Mouse (Mus musculus): ENCODE results near the gene Aldh5a1.

The Aldh5a1 gene

DNA sequence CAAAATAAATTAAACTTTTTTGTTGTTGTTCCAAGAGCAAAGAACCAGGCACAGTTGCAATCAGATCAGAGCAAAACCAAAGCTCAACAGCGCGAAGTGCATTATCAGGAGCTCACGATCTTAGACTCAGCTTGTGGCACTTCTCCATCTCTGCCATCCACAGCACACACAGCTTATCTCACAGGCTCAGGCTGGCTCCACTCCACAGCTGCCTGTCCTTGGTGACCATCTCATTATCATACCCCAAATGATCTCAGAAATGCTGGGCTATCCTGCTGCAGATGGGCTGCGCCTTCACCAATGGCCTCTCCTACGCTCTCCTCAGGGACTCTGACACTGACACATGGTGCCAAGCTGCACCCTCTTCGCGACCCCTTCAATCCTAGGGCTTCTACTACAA is 4.3 kb downstream of the Aldh5a1 start:
- DNase-seq (ENCODE audit: low spot score) = no peak

DNA sequence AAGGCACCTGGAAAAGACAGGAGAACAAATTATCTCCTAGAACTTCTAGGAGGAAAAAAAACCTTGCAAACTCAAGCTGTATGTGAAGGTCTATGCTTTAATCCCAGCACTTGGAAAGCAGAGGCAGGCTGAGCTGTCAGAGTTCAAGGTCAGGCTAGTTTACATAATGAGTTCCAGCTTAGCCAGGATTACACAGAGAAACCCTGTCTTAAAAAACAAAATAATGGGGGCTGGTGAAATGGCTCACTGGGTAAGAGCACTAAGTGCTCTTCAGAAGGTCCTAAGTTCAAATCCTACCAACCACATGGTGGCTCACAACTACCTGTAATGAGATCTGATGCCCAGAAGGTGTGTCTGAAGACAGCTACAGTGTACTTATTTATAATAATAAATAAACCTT is 6.9 kb downstream of the Aldh5a1 start:
- DNase-seq (ENCODE audit: low spot score) = no peak

DNA sequence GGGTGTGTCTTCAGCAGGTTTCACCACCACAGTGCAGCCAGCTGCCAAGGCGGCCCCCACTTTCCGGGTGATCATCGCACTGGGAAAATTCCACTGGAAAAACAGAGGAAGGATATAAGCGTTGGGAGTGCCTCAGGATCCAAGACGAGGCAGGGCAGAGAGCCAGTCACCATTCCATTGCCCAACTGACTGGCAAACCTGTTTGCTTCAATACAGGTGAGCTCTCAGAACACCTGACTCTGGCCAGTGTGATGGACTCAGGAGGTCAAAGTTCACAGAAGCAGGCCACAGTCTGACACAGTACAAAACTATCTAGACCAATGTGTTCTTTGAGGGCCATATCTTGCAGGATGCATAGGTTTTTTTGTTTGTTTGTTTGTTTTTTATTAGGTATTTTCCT is 13.5 kb downstream of the Aldh5a1 start:
- DNase-seq (ENCODE audit: low spot score) = no peak

DNA sequence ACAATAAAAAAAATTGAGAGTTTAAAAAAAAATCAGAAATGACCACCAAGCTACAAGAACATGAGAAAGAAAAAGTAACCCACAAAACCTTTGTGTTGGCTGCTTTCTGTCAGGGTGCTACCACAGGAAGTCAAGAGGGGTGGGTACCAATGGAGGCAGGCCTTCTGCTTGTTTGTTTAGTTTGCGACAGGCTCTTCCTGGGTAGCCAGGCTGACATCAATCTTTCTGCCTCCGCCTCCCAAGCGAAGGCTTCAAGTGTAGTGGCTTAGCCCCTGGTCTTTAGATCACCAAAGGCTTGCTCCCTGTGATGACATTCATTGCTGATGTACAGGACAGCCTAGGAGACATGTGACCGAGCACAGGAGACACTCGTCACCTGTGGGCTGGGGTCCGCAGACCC is 16.2 kb downstream of the Aldh5a1 start:
- DNase-seq (ENCODE audit: low spot score) = no peak

DNA sequence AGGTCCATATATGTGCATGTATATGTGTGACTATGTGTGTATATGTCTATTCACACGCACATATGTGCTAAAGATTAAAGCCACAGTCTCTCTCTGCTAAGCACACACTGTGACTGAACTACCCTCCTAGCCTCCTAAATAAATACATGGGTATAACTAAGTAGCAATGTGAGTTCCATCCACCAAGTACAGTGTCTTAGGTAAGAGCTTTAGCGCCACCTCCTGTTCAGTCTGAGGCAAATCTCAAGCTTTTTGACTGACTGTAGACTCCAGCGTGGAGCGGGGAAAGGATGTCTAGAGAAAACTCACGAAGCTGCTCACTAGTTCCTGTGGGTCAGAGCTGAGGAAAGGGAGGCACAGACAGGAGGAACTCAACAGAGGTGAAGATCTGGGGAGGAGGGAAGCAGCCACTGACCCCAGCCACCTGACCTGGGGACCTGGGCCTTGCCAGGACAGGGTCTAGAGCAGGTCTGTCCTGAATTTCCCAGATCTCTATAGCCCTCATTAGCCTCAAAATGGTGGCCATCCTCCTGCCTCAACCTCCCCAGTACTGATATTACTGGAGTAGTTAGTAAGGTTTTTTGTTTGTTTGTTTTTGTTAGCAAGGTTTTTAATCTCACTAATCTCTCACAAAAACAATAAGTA is 17.0 kb downstream of the Aldh5a1 start:
- DNase-seq (ENCODE audit: low spot score) = peak; percentile 69

DNA sequence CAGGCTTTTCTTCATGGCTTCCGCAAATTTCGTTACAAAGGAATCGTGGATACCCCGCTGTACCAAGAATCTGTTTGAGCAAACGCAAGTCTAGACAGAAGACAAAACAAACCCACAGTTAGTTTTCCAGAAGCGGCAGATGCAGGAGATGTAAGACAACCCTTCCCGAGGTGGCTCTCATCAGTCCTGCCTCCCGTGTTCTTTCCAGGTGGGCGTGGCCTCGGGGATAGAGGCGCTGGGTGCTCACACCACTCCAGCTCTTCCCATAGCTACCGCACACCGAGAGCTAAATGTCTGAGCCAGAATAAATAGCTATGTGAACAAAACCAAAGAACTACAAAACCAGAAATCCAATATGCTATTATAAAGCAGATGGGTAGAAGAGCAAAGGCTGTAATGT is 21.6 kb downstream of the Aldh5a1 start:
- DNase-seq (ENCODE audit: low spot score) = no peak

DNA sequence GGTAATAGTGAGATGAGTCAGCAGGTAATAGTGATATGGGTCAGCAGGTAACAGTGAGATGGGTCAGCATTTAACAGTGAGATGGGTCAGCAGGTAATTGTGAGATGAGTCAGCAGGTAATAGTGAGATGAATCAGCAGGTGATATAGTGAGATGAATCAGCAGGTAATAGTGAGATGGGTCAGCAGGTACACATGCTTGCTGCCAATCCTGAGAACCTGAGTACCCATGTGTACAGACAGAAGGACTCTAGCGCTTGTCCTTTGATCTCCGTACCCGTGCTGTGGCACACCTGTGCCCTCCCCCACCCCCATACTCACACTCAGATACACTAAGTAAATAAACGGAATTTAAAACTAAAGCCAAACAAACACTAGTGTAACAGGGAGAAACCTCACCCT is 22.5 kb downstream of the Aldh5a1 start:
- no peak for DNase-seq (ENCODE audit: low spot score)

DNA sequence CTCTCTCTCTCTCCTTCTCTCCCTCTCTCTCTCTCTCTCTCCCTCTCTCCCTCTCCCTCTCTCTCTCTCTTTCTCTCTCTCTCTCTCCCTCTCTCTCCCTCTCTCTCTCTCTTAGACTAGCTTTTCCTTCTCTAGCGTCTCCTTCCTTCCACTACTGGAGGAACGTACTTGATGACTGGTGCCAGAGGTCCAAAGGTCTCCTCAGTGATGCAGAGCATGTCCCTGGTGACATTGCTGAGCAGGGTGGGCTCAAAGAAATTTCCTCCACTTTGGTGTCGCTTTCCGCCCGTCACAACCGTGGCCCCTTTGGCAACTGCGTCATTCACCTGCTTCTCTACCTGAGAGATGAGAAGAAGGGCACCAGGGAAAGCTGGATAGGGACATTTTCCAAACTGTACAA is 23.9 kb downstream of the Aldh5a1 start:
- DNase-seq (ENCODE audit: low spot score) = no peak

DNA sequence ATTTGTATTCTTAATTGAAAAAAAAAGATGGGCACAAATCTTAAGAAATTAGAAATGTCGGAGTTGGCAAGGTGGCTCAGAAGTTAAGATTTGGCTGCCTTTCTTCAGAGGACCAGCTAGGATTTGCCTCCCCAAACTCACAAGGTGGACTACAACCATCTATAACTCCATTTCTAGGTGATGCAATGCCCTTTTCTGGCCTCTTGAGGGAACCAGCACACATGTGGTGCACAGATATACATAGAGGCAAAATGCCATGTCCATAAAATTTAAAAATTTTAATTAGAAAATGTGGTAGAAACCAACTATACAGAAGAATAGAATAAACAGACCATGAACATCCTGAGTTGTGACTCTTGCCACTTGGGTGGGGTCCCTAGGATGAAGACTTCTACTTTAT is 28.3 kb downstream of the Aldh5a1 start:
- DNase-seq (ENCODE audit: low spot score) = no peak

DNA sequence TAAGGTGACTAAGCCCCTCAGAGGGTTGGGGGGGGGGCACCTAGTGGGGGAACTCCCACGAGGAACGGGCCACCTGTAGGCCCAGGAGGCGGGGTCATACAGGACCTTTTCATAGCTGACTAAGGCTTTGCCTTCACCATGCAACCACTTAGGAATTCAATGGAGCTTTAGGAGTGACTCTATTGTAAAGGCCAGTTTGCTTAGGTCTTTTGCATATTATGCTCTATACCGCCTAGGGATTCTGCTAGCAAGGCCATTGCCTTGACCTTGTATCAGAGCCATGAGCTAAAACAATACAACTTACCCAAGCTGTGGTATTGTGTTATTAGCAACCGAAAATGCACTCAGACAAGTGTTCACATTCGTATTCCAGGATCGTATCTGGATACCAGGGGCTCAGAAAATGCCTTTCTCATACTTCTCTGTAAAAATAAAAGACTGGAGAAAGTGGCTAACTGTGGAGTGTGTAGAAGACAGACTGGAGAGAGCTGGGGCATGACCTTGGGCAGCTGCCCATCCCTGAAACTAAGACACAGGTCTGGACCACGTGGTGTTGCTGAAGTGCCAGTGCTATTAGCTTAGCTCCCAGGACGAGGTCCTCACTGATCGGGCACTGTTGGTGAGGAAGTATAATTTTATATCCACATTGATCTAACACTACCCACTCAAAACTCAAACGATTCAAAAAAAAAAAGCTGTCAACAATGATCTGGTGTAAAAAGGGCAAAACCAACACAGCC is 30.5 kb downstream of the Aldh5a1 start:
- no peak for DNase-seq (ENCODE audit: low spot score)

DNA sequence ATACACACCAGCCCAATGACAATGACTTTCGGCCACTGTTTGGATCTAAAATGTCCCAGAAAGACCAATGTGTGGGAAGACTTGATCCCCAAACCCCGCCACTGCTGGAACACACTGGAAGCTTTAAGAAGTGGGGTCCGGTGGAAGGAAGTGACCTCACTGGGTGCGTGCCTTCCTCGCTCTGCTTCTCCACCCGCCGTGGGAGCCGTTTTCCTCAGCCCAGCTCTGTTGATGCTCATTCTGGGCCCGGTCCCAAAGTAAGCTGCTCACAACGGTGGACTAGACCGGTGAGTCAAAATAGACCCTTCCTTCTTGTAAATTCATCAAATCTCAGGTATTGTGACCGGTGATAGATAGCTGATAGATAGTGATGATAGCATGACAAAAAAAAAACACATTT is 32.0 kb downstream of the Aldh5a1 start:
- DNase-seq (ENCODE audit: low spot score) = no peak

DNA sequence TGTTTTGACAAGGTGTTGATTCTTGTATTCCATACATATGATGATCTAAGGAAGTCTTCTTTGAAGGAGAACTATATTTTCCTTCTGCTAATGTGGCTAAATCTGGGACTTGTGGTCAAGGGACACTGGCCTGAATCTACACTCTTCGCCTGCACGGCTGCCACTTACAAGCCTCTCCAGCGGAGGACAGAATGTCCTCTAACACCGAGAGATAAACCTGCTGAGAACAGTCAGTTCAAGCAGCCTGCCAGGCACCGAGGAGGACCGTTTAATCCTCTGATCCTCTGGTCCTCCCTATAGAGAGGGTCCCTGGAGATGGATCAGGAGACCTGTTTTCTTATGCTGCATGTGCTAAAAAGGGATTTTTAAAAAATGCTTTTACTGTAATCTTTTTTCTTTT is 34.0 kb downstream of the Aldh5a1 start:
- DNase-seq (ENCODE audit: low spot score) = no peak

DNA sequence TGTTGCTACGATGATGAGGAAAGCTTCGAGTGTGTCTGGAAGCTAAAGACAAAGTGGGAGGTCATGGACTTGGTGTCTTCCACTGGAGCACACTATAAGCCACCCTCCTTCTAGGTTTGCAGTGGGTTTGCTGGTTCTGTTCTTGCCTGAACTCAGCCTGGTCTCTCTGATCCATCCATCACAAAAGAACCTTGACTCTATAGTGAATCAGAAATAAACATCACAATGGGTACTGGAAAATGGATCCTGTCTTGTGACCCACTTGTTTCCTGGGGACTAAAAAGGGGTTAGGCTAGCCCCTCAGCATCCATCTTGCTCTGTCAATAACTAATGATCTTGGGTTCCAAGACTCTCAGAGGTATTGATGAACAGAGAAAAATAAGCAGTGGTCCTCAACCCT is 35.5 kb downstream of the Aldh5a1 start:
- DNase-seq (ENCODE audit: low spot score) = no peak

DNA sequence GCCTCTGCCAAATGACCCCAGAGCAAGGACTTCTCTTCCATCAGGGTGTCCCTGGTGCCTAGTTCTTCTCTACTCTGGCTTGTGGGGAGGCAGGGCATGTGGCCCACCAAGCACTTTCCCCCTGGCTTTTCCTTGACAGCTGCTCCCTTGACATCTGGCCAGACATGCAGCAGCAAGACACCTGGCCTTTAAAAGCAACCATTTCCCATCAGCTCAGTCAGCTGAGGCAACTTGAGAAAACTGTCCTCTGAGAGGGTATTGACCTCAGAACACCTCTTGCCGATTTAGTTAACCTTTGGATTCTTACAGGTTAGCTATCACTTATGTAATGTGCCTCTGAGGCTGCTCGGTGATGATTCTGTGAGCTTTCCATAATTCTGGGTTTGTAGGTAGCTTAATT is 43.6 kb downstream of the Aldh5a1 start:
- no peak for DNase-seq (ENCODE audit: low spot score)

DNA sequence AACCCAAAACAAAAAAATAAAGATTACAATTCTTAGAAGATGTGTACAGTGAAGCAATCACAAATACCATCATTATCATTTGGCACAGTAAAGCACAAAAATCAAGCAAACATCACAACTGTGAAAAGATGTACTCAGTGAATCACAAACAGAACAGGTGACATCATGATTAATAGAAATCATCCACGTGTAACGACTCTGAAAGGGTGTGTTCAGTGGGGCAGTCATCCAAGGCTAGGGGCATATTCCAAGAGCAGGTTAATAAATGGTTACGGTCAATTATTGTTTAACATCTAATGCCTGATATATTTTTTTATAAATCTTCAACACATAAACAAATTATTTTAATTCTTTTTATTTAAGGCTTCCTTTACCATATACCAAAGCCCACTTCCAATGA is 44.9 kb downstream of the Aldh5a1 start:
- no peak for DNase-seq (ENCODE audit: low spot score)

DNA sequence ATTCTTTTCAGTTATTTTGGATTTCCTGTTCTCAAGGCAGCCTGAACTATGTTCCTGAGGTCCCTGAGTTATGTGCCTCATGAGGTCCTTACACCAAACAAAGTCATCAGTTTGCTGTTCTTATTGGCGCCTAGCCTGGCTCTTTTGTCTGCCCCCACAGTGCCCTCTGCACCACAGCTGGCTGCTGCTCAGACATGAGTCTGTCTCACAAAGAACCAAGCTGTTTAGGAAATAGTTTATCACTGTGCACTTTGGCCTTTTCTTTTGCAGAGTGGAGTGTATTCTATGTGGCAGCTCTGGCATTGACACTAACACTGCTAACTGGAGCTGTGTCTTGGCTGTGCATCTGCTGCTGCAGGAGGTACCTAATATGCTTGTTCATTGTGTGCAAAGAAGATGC is 47.9 kb downstream of the Aldh5a1 start:
- DNase-seq (ENCODE audit: low spot score) = no peak

DNA sequence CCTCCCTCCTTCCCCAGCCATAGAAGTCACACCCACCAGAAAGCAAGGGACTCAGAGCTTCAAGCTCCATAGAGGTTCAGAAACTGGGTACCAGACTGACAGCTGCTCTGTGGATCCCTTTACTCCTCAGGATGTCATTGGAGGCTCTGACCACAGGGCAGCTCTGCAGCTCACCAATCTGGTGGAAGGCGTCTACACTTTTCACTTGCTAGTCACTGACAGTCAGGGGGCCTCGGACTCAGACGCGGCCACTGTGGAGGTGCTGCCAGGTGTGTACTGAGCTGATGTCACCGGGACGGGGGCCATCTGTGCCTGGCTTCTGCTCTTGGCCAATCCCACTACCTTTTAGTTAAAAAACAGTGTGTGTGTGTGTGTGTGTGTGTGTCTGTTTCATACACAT is 55.0 kb downstream of the Aldh5a1 start:
- peak; percentile 52 for DNase-seq (ENCODE audit: low spot score)

DNA sequence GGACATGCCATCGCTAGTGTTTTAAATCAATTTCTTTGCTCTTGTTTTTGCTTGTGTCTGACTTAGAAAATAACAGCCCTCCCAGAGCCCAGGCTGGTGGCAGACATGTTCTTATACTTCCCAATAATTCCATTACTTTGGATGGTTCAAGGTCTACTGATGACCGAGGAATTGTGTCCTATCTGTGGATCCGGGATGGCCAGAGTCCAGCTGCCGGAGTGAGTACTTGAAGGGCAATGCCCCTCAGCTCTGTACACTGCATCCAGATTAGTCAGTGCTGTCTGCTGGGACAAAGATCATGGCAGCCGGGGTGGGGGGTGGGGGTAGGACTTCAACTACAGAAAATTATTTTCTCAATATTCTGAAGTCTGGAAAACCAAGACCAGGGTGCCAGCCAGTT is 56.8 kb downstream of the Aldh5a1 start:
- no peak for DNase-seq (ENCODE audit: low spot score)

DNA sequence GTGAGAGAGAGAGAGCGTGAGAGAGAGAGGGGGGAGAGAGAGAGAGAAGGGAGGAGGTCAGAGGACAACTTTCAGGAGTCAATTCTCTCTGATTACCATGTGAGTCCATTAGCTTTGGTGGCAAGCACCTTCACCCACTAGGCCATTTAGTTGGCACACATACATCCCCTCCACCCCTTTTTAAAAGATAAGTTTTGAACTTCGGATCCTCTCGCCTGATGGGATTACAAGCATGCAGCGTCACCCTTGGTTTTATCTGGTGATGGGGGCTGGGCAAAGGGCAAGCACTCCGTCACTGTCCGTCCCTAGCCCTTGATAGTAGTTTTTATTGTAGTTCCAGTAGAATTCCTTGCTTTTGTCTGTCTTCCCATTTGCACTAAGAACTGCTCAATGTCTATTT is 57.3 kb downstream of the Aldh5a1 start:
- DNase-seq (ENCODE audit: low spot score) = no peak

DNA sequence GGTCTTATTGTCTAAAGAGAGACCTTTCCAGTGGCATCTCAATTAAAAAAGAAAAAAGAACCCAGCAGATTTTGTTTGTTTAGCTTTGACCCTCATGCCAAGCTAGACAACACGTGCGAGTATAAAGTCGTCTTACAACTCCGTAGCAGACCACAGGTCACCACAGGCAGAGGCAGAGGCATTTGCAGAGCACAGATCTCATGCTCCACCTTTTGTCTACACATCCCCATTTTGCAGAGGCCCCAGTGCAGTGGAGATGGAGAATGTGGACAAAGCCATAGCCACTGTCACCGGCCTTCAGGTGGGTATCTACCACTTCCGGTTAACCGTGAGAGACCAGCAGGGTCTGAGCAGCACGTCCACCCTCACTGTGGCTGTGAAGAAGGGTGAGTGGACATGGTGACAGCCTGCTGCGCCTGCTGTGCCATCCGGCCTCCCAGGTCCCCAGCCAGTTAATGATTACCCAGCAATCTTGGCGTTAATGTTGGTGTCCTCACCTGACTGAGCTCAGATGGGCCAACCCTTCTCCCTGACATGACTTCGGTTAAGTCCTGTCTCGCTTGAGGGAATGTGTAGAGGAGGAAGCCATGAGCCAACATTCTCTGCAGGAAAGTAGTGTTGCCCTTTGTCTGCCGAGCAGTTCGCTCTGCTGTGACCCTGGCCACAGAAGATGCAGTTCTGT is 58.0 kb downstream of the Aldh5a1 start:
- DNase-seq (ENCODE audit: low spot score) = no peak

DNA sequence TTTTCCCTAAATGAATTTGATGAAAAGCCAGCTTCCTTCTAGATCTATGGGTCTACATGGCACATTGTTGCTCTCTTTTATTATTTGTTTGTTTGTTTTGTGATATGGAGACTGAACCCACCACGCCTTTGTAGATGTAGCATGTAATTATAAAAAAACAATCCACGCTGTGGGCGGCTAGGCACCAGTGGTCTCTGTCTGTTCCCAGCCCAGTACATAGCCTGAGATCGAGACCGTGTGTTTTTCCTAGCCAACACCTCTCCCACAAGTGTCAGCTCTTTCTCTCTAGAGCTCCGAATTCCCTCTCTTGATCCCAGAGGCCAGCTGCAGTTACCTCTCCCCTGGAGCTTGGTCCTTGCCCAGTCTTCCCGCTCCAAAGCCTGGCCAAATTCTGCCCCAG is 69.2 kb downstream of the Aldh5a1 start:
- DNase-seq (ENCODE audit: low spot score) = no peak

DNA sequence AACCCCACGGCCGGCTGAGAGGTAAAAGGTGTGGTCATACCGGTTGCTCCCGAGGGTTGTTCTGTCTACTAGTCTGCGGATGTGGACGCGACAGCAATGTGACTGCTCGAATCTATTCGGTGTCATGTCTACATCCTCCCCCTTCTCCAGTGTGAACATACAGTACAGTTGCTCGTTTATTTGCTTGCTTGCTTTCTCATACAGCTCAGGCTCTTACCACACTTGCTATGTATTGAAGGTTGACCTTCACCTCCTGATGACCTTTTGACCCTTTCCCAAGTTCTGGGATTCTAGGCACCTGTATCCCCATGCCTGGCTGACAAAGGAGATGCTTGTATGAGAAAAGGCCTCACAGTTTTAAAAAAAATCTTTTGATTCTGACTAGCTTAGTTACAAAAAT is 69.7 kb downstream of the Aldh5a1 start:
- DNase-seq (ENCODE audit: low spot score) = no peak

Data from testis, postnatal 10 days (tissue).